Mouse (Mus musculus) MEL (cell line): ENCODE data around the gene Man2a1. TPM values are rescaled to one million over a fixed set of nuclear protein-coding genes. Genes with fewer than 3 reads are reported as not detected.
A peak's percentile ranks its signal among the peaks of the same experiment; 100 is the strongest.

Experiments
- DNase-seq: peaks from one replicate; pipeline ENCODE4 v3.0.0; 2011; ENCODE audit warnings: low read depth, low spot score
- H3K27ac ChIP-seq: 2 replicates; pipeline ENCODE4 v1.5.1; 2012; ENCODE audit warnings: low read depth, mild to moderate bottlenecking, control low read depth, low read length, moderate library complexity; ENCODE audit not compliant: control insufficient read depth
- H3K27me3 ChIP-seq, 2 experiments: fragments of 150-350 bp in 1 of 2; sonication (generic) in 1 of 2; 2 replicates each; pipeline ENCODE4 v1.6.1; 2012; ENCODE audit warnings: low read length in 2 of 2, mild to moderate bottlenecking in 2 of 2, improper control_type of control experiment in 1 of 2, moderate library complexity in 1 of 2; ENCODE audit not compliant: insufficient read depth in 2 of 2, control insufficient read depth in 1 of 2
- H3K36me3 ChIP-seq, 2 experiments: 2 replicates each; pipeline ENCODE4 v1.6.1; 2012 to 2014; ENCODE audit warnings: low read length in 2 of 2, improper control_type of control experiment in 1 of 2, inconsistent platforms in 1 of 2, mild to moderate bottlenecking in 1 of 2; ENCODE audit not compliant: insufficient read depth in 2 of 2, control insufficient read depth in 1 of 2
- H3K4me1 ChIP-seq, 2 experiments: fragments of 150-350 bp in 1 of 2; sonication (generic) in 1 of 2; 2 replicates each; pipeline ENCODE4 v1.6.1; 2012; ENCODE audit warnings: low read length in 2 of 2, improper control_type of control experiment in 1 of 2, mild to moderate bottlenecking in 1 of 2; ENCODE audit not compliant: insufficient read depth in 2 of 2, control insufficient read depth in 1 of 2
- H3K4me3 ChIP-seq, 2 experiments: fragments of 150-350 bp in 1 of 2; sonication (generic) in 1 of 2; 2 replicates each; pipeline ENCODE4 v1.5.1; 2012; ENCODE audit warnings: low read depth in 2 of 2, low read length in 2 of 2, mild to moderate bottlenecking in 2 of 2, moderate library complexity in 2 of 2, control low read depth in 1 of 2, improper control_type of control experiment in 1 of 2; ENCODE audit not compliant: control insufficient read depth in 1 of 2, insufficient read depth in 1 of 2
- H3K79me2 ChIP-seq: 2 replicates; pipeline ENCODE4 v1.6.1; 2012; ENCODE audit warnings: mild to moderate bottlenecking, low read length, moderate library complexity; ENCODE audit not compliant: control insufficient read depth, poor library complexity, insufficient read depth
- H3K9ac ChIP-seq: 2 replicates; pipeline ENCODE4 v1.6.1; 2012; ENCODE audit warnings: low read depth, mild to moderate bottlenecking, control low read depth, low read length, moderate library complexity; ENCODE audit not compliant: control insufficient read depth, poor library complexity, severe bottlenecking
- H3K9me3 ChIP-seq: fragments of 150-350 bp; sonication (generic); replicated peaks from 2 replicates; pipeline ENCODE4 v1.6.1; 2012; ENCODE audit warnings: mild to moderate bottlenecking, low read length, improper control_type of control experiment, moderate library complexity; ENCODE audit not compliant: insufficient read depth
- CHD1 ChIP-seq: IDR thresholded peaks from 2 replicates; pipeline ENCODE4 v1.6.1; 2012; ENCODE audit warnings: low read depth, mild to moderate bottlenecking, inconsistent platforms, low read length, improper control_type of control experiment
- E2F4 ChIP-seq: IDR thresholded peaks from 2 replicates; pipeline ENCODE4 v1.6.1; 2011; ENCODE audit warnings: low read depth, low read length, improper control_type of control experiment, borderline replicate concordance
- ETS1 ChIP-seq: IDR thresholded peaks from 2 replicates; pipeline ENCODE4 v1.6.1; 2012; ENCODE audit warnings: low read depth, mild to moderate bottlenecking, inconsistent platforms, low read length, improper control_type of control experiment, moderate library complexity
- GABPA ChIP-seq: IDR thresholded peaks from 2 replicates; pipeline ENCODE4 v1.6.1; 2012; ENCODE audit warnings: low read depth, mild to moderate bottlenecking, inconsistent platforms, low read length, improper control_type of control experiment, moderate library complexity
- HCFC1 ChIP-seq: IDR thresholded peaks from 2 replicates; pipeline ENCODE4 v1.6.1; 2012; ENCODE audit warnings: low read depth, mild to moderate bottlenecking, inconsistent platforms, low read length, improper control_type of control experiment, moderate library complexity
- JUND ChIP-seq: IDR thresholded peaks from 2 replicates; pipeline ENCODE4 v1.6.1; 2011; ENCODE audit warnings: low read depth, mild to moderate bottlenecking, improper control_type of control experiment, low read length
- KAT2A ChIP-seq: conservative IDR thresholded peaks from 2 replicates; pipeline ENCODE4 v1.6.1; 2012; ENCODE audit warnings: low read depth, low read length, improper control_type of control experiment, inconsistent platforms
- MAFK ChIP-seq: IDR thresholded peaks from 2 replicates; pipeline ENCODE4 v1.6.1; 2011; ENCODE audit warnings: low read depth, mild to moderate bottlenecking, low read length, improper control_type of control experiment, borderline replicate concordance
- MAX ChIP-seq: IDR thresholded peaks from 2 replicates; pipeline ENCODE4 v1.6.1; 2011; ENCODE audit warnings: low read length, improper control_type of control experiment
- MAZ ChIP-seq: IDR thresholded peaks from 2 replicates; pipeline ENCODE4 v1.6.1; 2012; ENCODE audit warnings: low read depth, mild to moderate bottlenecking, inconsistent platforms, low read length, improper control_type of control experiment
- MXI1 ChIP-seq: IDR thresholded peaks from 2 replicates; pipeline ENCODE4 v1.6.1; 2011; ENCODE audit warnings: mild to moderate bottlenecking, low read depth, low read length, improper control_type of control experiment
- MYB ChIP-seq: IDR thresholded peaks from 2 replicates; pipeline ENCODE4 v1.6.1; 2011; ENCODE audit warnings: mild to moderate bottlenecking, low read depth, low read length, improper control_type of control experiment
- MYC ChIP-seq: IDR thresholded peaks from 2 replicates; pipeline ENCODE4 v1.6.1; 2011; ENCODE audit warnings: low read depth, mild to moderate bottlenecking, low read length, improper control_type of control experiment, moderate library complexity
- NELFE ChIP-seq: IDR thresholded peaks from 2 replicates; pipeline ENCODE4 v1.6.1; 2011; ENCODE audit warnings: low read depth, low read length, improper control_type of control experiment
- NRF1 ChIP-seq: IDR thresholded peaks from 2 replicates; pipeline ENCODE4 v1.6.1; 2014; ENCODE audit warnings: low read depth, mild to moderate bottlenecking, inconsistent platforms, low read length, improper control_type of control experiment, moderate library complexity; ENCODE audit not compliant: poor library complexity, insufficient read depth, severe bottlenecking
- POLR2A ChIP-seq, 2 experiments: IDR thresholded peaks; 2 replicates each; pipeline ENCODE4 v1.6.1; 2011 to 2012; ENCODE audit warnings: low read length in 2 of 2, mild to moderate bottlenecking in 2 of 2, control low read depth in 1 of 2, improper control_type of control experiment in 1 of 2, low read depth in 1 of 2, moderate library complexity in 1 of 2; ENCODE audit not compliant: control insufficient read depth in 1 of 2, insufficient read depth in 1 of 2, poor library complexity in 1 of 2
- RAD21 ChIP-seq: IDR thresholded peaks from 2 replicates; pipeline ENCODE4 v1.6.1; 2011; ENCODE audit warnings: mild to moderate bottlenecking, low read depth, low read length, improper control_type of control experiment
- RCOR1 ChIP-seq: IDR thresholded peaks from 2 replicates; pipeline ENCODE4 v1.6.1; 2012; ENCODE audit warnings: low read depth, mild to moderate bottlenecking, inconsistent platforms, low read length, improper control_type of control experiment
- SIN3A ChIP-seq: IDR thresholded peaks from 2 replicates; pipeline ENCODE4 v1.6.1; 2012; ENCODE audit warnings: low read length, improper control_type of control experiment, inconsistent platforms
- SMC3 ChIP-seq: IDR thresholded peaks from 2 replicates; pipeline ENCODE4 v1.6.1; 2011; ENCODE audit warnings: low read depth, low read length, improper control_type of control experiment
- TBP ChIP-seq: IDR thresholded peaks from 2 replicates; pipeline ENCODE4 v1.8.0; 2011; ENCODE audit warnings: low read depth, low read length, improper control_type of control experiment
- UBTF ChIP-seq: IDR thresholded peaks from 2 replicates; pipeline ENCODE4 v1.6.1; 2012; ENCODE audit warnings: low read depth, mild to moderate bottlenecking, inconsistent platforms, low read length, improper control_type of control experiment, moderate library complexity, borderline replicate concordance; ENCODE audit not compliant: insufficient read depth
- USF1 ChIP-seq: IDR thresholded peaks from 2 replicates; pipeline ENCODE4 v1.6.1; 2014; ENCODE audit warnings: low read depth, mild to moderate bottlenecking, inconsistent platforms, low read length, improper control_type of control experiment, moderate library complexity
- ZC3H11A ChIP-seq: IDR thresholded peaks from 2 replicates; pipeline ENCODE4 v1.6.1; 2012; ENCODE audit warnings: low read depth, mild to moderate bottlenecking, inconsistent platforms, low read length, improper control_type of control experiment
- ZMIZ1 ChIP-seq: IDR thresholded peaks from 2 replicates; pipeline ENCODE4 v1.6.1; 2012; ENCODE audit warnings: low read depth, mild to moderate bottlenecking, inconsistent platforms, low read length, improper control_type of control experiment, moderate library complexity
- ZNF384 ChIP-seq: IDR thresholded peaks from 2 replicates; pipeline ENCODE4 v1.6.1; 2012; ENCODE audit warnings: low read depth, mild to moderate bottlenecking, inconsistent platforms, low read length, improper control_type of control experiment
- polyA plus RNA-seq, 2 experiments: library from polyadenylated mRNA; stranded (reverse) in 1 of 2; unstranded in 1 of 2; fragments of >175 nt in 1 of 2; fragments of >200 nt in 1 of 2; gene quantifications; 2 replicates each; pipeline versions ENCODE4 v1.2.1 to v1.2.4; 2012; ENCODE audit warnings: low replicate concordance in 2 of 2, low read depth in 1 of 2; ENCODE audit not compliant: insufficient read length in 2 of 2, insufficient read depth in 1 of 2, missing spikeins in 1 of 2
- total RNA-seq: library from RNA; depleted of rRNA; stranded (reverse); fragments of 300-350 nt; gene quantifications from 2 replicates; pipeline ENCODE4 v1.2.3, GENCODE M21; 2012

Gene Man2a1
- total and polyA plus RNA-seq, 3 experiments: 8.7 to 27.5 (median 9.1) TPM

DNA sequence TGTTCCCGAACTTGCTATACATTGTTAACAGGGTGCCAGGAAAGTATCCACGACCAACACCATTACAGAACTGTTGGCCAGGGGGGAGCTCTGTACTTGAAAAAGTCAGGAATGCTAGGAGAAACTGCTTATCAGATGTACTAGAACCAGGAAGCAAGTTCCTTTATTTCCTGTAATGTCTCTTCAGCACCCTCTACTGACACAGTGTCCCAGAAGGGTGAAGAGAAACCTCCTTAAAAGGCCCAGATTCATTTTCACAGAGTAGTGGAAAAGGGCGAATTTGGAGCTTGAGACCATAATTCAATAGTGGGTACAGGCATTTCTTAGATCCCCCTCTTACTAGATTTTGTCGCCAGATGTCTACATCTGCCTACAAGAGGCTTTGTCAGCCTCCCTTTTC is 620 bp upstream of the Man2a1 start (continued):
- no peak for TF ChIP-seq ZNF384

GRCm38 (mm10) chr17:64601091-64601750 is 685 bp downstream of the Man2a1 start:
- peaks cover 10 to 26% of the 10 kb centered on the region in 2 experiments for H3K4me1 ChIP-seq
- no peaks in the 10 kb centered on the region for H3K9me3 ChIP-seq
- H3K27ac ChIP-seq: peak overlapping the region; percentile 73
- H3K79me2 ChIP-seq: peaks cover 31% of the 10 kb centered on the region
- peak; percentile 74 for DNase-seq
- TF ChIP-seq POLR2A (IDR thresholded peaks at IDR 0.05; ENCODE audit: control insufficient read depth in 1 of 2, insufficient read depth in 1 of 2, low read depth in 1 of 2, low read length in 2 of 2, poor library complexity in 1 of 2) (0 out of 4 replicates have a peak, but pooled peaks of 1 of the 2 experiments have one; percentile 19), TBP (0 out of 2 replicates have a peak, but pooled peaks have one; percentile 1), GABPA (no peak), UBTF (peak; percentile 57; the same call in 1 of the 2 replicates), MXI1 (peak; percentile 9; the same call in 1 of the 2 replicates), CHD1 (peak; percentile 88), USF1 (no peak), SIN3A (peak; percentile 30), MAX (0 out of 2 replicates have a peak, but pooled peaks have one; percentile 12), MAFK (no peak)
- H3K27me3 ChIP-seq: no peaks in the 10 kb centered on the region
- peak overlapping the region; percentile 59 to 97 for H3K4me3 ChIP-seq
- H3K9ac ChIP-seq: peak overlapping the region; percentile 62
- peaks cover 0 to 36% of the 10 kb centered on the region in 2 experiments; a peak in 2 of 4 replicates for H3K36me3 ChIP-seq

- peaks cover 32% of the 10 kb centered on the region for H3K79me2 ChIP-seq
- peaks cover 0 to 41% of the 10 kb centered on the region in 2 experiments; a peak in 2 of 4 replicates for H3K36me3 ChIP-seq
- peak overlapping the region; percentile 59 to 97 for H3K4me3 ChIP-seq
- peaks cover 15 to 26% of the 10 kb centered on the region in 2 experiments for H3K4me1 ChIP-seq
- peak overlapping the region; percentile 73 for H3K27ac ChIP-seq
- H3K9ac ChIP-seq: peak overlapping the region; percentile 62
- H3K27me3 ChIP-seq: no peaks in the 10 kb centered on the region
- DNase-seq: peak; percentile 85
- no peaks in the 10 kb centered on the region for H3K9me3 ChIP-seq
- TF ChIP-seq ZMIZ1: no peak
- TF ChIP-seq ZNF384: no peak
- peak; percentile 32; the same call in 1 of the 2 replicates for TF ChIP-seq MXI1
- no peak for TF ChIP-seq USF1
- no peak for TF ChIP-seq NRF1
- TF ChIP-seq ETS1: peak; percentile 99
- TF ChIP-seq TBP: peak; percentile 48; the same call in 1 of the 2 replicates
- TF ChIP-seq KAT2A: no peak
- TF ChIP-seq GABPA: no peak
- 0 out of 2 replicates have a peak, but pooled peaks have one; percentile 9 for TF ChIP-seq NELFE
- peak; percentile 52; the same call in 1 of the 2 replicates for TF ChIP-seq MAZ
- TF ChIP-seq RAD21: peak; percentile 14
- TF ChIP-seq JUND: no peak
- TF ChIP-seq SMC3: peak; percentile 27; the same call in 1 of the 2 replicates
- TF ChIP-seq MYB: no peak
- TF ChIP-seq RCOR1: peak; percentile 57; the same call in 1 of the 2 replicates
- TF ChIP-seq ZC3H11A: 0 out of 2 replicates have a peak, but pooled peaks have one; percentile 9
- TF ChIP-seq E2F4: no peak
- TF ChIP-seq HCFC1: no peak
- no peak for TF ChIP-seq MYC
Observed at GRCm38 (mm10) chr17:64601751-64602578, 1.4 kb downstream of the Man2a1 start.
